Mouse (Mus musculus) midbrain, embryonic 13.5 days (tissue): ENCODE data around the gene Tmem158. TPM values are rescaled to one million over a fixed set of nuclear protein-coding genes. Genes with fewer than 3 reads are reported as not detected.

Source experiments
- ATAC-seq: fragments of 200-750 bp; cut with Nextera tagmentation; 2 replicates; pipeline ENCODE4 v1.8.0; 2017; ENCODE audit warnings: mild to moderate bottlenecking, moderate TSS enrichment, moderate library complexity
- H3K27ac ChIP-seq: fragments of 300-500 bp; sonication (generic); 2 replicates; pipeline ENCODE4 v1.5.1; 2015; ENCODE audit warnings: inconsistent platforms, mild to moderate bottlenecking, moderate library complexity
- H3K27me3 ChIP-seq: fragments of 300-500 bp; sonication (generic); 2 replicates; pipeline ENCODE4 v1.6.1; 2015; ENCODE audit warnings: mild to moderate bottlenecking, inconsistent platforms
- H3K36me3 ChIP-seq: fragments of 300-500 bp; sonication (generic); 2 replicates; pipeline ENCODE4 v1.6.1; 2015; ENCODE audit warnings: mild to moderate bottlenecking, inconsistent platforms
- H3K4me1 ChIP-seq: fragments of 300-500 bp; sonication (generic); replicated peaks from 2 replicates; pipeline ENCODE4 v1.6.1; 2015; ENCODE audit warnings: inconsistent platforms
- H3K4me2 ChIP-seq: fragments of 300-500 bp; sonication (generic); replicated peaks from 2 replicates; pipeline ENCODE4 v1.6.1; 2015; ENCODE audit warnings: moderate library complexity, mild to moderate bottlenecking, inconsistent platforms
- H3K4me3 ChIP-seq: fragments of 300-500 bp; sonication (generic); replicated peaks from 2 replicates; pipeline ENCODE4 v1.5.1; 2015; ENCODE audit warnings: mild to moderate bottlenecking, inconsistent platforms
- H3K9ac ChIP-seq: fragments of 300-500 bp; sonication (generic); replicated peaks from 2 replicates; pipeline ENCODE4 v1.6.1; 2015; ENCODE audit warnings: mild to moderate bottlenecking, inconsistent platforms
- H3K9me3 ChIP-seq: fragments of 300-500 bp; sonication (generic); 2 replicates; pipeline ENCODE4 v1.6.1; 2016; ENCODE audit warnings: mild to moderate bottlenecking, inconsistent platforms
- WGBS: fragments of 180-500 bp; shearing (Covaris S2); methylation state at CpG from one replicate; pipeline ENCODE4 v1.1.7; 2015; 5-methylcytosine and 5-hydroxymethylcytosine counted together
- polyA plus RNA-seq: library from polyadenylated mRNA; unstranded; fragments of >200 nt; fragmentation: Nextera tagmentation; extraction: Ambion mirVana; gene quantifications from 2 replicates; pipeline ENCODE4 v1.2.1, GENCODE M21; 2015

Tmem158 gene
- polyA plus RNA-seq, 1 experiment from 2014 or later, result 17.0 TPM

GRCm38 (mm10) chr9:123215621-123216440, 44.7 kb downstream of the Tmem158 start, which contains the start of gene Cdcp1:
Cdcp1 (minus strand) TSS chr9:123216038.
- Histone ChIP-seq H3K4me1 (peaks cover 8% of the 10 kb centered on the region), H3K9ac (no peak within 1 kb of the TSS), H3K4me2 (peak within 1 kb of the TSS; percentile 48), H3K9me3 (no peaks in the 10 kb centered on the region), H3K27me3 (peaks cover 27% of the 10 kb centered on the region), H3K4me3 (peak within 1 kb of the TSS; percentile 11), H3K27ac (no peak within 1 kb of the TSS), H3K36me3 (no peaks in the 10 kb centered on the region)
- no peak for ATAC-seq
- WGBS, result 6% methylated on average over 45 of the region's 45 CpGs

DNA sequence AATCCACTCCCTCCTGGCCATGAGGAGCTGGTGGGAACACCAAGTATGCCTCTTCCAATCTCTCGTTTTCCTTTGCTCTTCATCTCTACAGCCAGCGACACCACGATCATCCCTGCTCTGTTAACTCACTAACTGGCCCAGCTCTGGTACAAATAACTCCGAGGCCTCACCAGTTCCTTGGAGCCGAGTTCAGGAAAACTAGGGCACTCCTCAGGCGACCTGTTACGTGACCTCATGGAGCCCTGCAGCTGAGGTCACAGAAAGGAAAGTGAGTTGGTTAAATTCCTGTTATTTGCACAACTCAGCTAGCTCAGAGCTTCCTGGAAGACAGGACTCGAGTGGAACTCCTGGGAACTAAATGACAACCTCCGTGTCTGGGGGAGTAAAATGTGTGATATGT, 47.2 kb downstream of the Tmem158 start:
- WGBS, result 79% methylated on average over 9 of the region's 9 CpGs

More for the DNA sequence above, 47.2 kb downstream of the Tmem158 start:
- Histone ChIP-seq H3K27ac (no peak overlapping the region), H3K4me2 (no peak overlapping the region), H3K36me3 (no peaks in the 10 kb centered on the region), H3K9me3 (no peaks in the 10 kb centered on the region), H3K4me3 (no peak overlapping the region), H3K27me3 (peaks cover 27% of the 10 kb centered on the region), H3K4me1 (peaks cover 8% of the 10 kb centered on the region), H3K9ac (no peak overlapping the region)
- no peak for ATAC-seq

Other genes starting within 250 kb of the Tmem158 start
- gene Tmem42, start 239.4 kb downstream of the Tmem158 start, polyA plus RNA-seq, result 22.3 and 24.6 TPM in 2 replicates
- gene Tgm4, start 226.0 kb downstream of the Tmem158 start, polyA plus RNA-seq, result 1.1 TPM in 2 replicates
- gene Zdhhc3, start 147.6 kb downstream of the Tmem158 start, polyA plus RNA-seq, result 75.7 and 79.0 TPM in 2 replicates
- gene Exosc7, start 147.5 kb downstream of the Tmem158 start, polyA plus RNA-seq, result 87.2 and 87.7 TPM in 2 replicates
- gene Clec3b, start 109.8 kb downstream of the Tmem158 start, polyA plus RNA-seq, result 0.21 TPM in 1 of 2 replicates, not detected in the other
- 0.04 and 0.05 TPM in 2 replicates for gene Cdcp1, start 44.7 kb downstream of the Tmem158 start, polyA plus RNA-seq
- gene Lars2, start 106.2 kb upstream of the Tmem158 start, polyA plus RNA-seq, result 965 and 999 TPM in 2 replicates
- 20.3 and 22.7 TPM in 2 replicates for gene Limd1, start 217.9 kb upstream of the Tmem158 start, polyA plus RNA-seq